Mouse (Mus musculus) Patski (cell line): ENCODE measurements around the gene Necab2. TPM values are rescaled to one million over a fixed set of nuclear protein-coding genes. Genes with fewer than 3 reads are reported as not detected.

Experiments
- ATAC-seq: fragments of 100-300 bp; one replicate; pipeline ENCODE4 v1.8.0; 2021
- CTCF ChIA-PET: fragments of 350-600 bp; sonication (Branson Sonifier 250); formaldehyde crosslinking; loops from one replicate; lab custom pipeline; 2022; ENCODE audit warnings: inconsistent platforms; lab: Charles Lee
- POLR2A ChIA-PET: fragments of 350-600 bp; sonication (Branson Sonifier 250); formaldehyde crosslinking; loops from one replicate; lab custom pipeline; 2022; ENCODE audit warnings: antibody characterized with exemption, inconsistent platforms; lab: Charles Lee
- DNase-seq: peaks from one replicate; pipeline ENCODE4 v3.0.0-alpha.2; 2011; ENCODE audit warnings: low read depth, low spot score
- H3K27me3 ChIP-seq: fragments of 371-371 bp; one replicate; pipeline ENCODE4 v1.5.1; 2021
- CTCF ChIP-seq: fragments of 100-300 bp; IDR thresholded peaks from one replicate; pipeline ENCODE4 v1.5.1; 2021
- in situ Hi-C: fragments of 300-500 bp; cut with MboI; formaldehyde crosslinking; loops from 3 replicates; pipeline ENCODE4 v1.11.1; 2018; ENCODE audit warnings: low pct_unique_long_range_greater_than_20kb, mixed read lengths
- polyA plus RNA-seq: library from polyadenylated mRNA; unstranded; gene quantifications from one replicate; pipeline ENCODE4 v1.2.3, GENCODE M21; 2021

The Necab2 gene
- 0.14 TPM for polyA plus RNA-seq

DNA sequence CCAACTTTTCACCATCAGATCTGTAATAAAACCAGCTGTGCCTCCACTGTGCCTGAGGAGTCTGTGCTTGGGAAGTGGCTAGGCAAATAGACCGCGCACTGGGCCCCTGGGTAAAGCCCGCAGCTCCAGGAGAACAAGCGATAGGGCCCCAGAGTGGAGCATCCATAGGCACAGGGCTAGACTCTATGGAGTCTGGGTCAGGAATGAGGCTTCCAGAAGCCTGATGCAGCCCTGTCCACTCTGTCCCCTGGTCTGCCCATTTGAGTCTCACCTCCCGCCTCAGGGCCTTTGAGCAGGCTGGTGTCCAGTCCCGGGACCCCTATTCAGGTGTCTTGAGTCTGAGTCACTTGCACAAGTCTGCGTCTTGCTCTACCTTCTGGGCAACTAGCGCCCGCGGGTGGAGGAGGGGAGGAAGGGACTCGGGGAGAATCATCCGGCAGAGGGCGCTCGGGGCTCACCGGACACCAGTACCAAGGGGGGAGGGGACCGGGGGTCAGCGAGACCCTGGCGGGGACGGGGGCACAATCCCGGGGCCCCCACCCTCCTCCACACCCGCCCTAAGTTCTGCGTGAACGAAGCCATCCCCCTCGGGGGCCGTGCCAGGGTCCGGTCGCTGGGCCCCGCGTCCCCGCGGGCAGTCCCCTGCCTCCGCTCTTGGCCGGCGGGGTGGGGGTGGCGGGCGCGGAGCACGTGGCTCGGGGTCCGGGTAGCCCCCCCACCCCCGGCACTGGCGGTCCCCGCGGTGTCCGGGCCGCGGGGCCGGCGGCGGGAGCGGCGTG lies at the start of gene Necab2:
TSS of gene Necab2 (plus strand) at position 509 of the 779 bp plus-strand sequence.
- ChIA-PET CTCF (interaction anchor here (0.6 to 1.4 kb wide), 3 partner anchors 10 to 47 kb away, joined by 3 to 5 read pairs (median 3); no protein-coding TSS in a partner anchor), POLR2A (no interaction called here)
- peak; percentile 24 for ATAC-seq
- no peak for DNase-seq
- in situ Hi-C loops, result loop anchor here (5.0 kb wide), 2 partner anchors 34 to 231 kb away; no protein-coding TSS in a partner anchor
- TF ChIP-seq CTCF, result no peak
- no peaks in the 10 kb centered on the region for H3K27me3 ChIP-seq

- H3K27me3 ChIP-seq, result no peaks in the 10 kb centered on the region
- TF ChIP-seq CTCF, result no peak
- DNase-seq, result no peak
- POLR2A ChIA-PET, result no interaction called here
- no peak for ATAC-seq
- in situ Hi-C loops, result no loop called here
- CTCF ChIA-PET, result no interaction called here
Measured at GRCm38 (mm10) chr8:119398558-119398957, 48.0 kb upstream of the Necab2 start.

GRCm38 (mm10) chr8:119399255-119399654 lies 47.3 kb upstream of the Necab2 start:
- H3K27me3 ChIP-seq, result no peaks in the 10 kb centered on the region
- POLR2A ChIA-PET, result no interaction called here
- ATAC-seq, result no peak
- CTCF ChIA-PET, result no interaction called here
- in situ Hi-C loops, result no loop called here
- DNase-seq, result no peak
- no peak for TF ChIP-seq CTCF

- H3K27me3 ChIP-seq, result no peaks in the 10 kb centered on the region
- in situ Hi-C loops, result no loop called here
- ChIA-PET POLR2A (no interaction called here), CTCF (no interaction called here)
- ATAC-seq, result no peak
- no peak for TF ChIP-seq CTCF
- no peak for DNase-seq
Measured at GRCm38 (mm10) chr8:119400122-119400671, 46.3 kb upstream of the Necab2 start.

DNA sequence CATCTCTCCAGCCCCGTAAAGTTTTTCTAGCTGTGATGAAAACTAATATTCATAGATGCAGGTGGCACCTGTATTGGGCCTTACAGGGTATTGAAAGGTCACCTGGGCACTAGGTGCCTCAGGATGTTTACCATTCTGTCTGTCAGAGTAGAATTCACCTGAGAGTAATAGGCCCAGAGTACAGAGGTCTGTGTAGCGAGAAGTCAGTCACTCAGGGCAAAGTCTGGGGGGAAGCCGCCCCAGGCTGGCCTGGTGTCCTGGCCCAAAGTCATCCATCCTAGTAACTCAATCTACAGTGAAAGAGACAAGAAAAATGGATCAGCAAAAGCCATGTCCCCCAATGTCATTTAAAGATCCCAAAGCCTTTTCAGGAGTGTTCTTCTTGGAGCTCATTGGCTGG lies 45.6 kb upstream of the Necab2 start:
- ATAC-seq, result no peak
- no peak for DNase-seq
- no peak for TF ChIP-seq CTCF
- POLR2A ChIA-PET, result no interaction called here
- in situ Hi-C loops, result no loop called here
- CTCF ChIA-PET, result no interaction called here
- no peaks in the 10 kb centered on the region for H3K27me3 ChIP-seq

GRCm38 (mm10) chr8:119403912-119404311 lies 42.6 kb upstream of the Necab2 start:
- H3K27me3 ChIP-seq, result no peaks in the 10 kb centered on the region
- POLR2A ChIA-PET, result interaction anchor here (0.6 kb wide), 1 partner anchor 83 kb away, joined by 3 read pairs; no protein-coding TSS in a partner anchor
- in situ Hi-C loops, result no loop called here
- no peak for TF ChIP-seq CTCF
- CTCF ChIA-PET, result interaction anchor here (1.9 kb wide), 1 partner anchor 8 kb away, joined by 5 read pairs; no protein-coding TSS in a partner anchor
- no peak for DNase-seq
- no peak for ATAC-seq

DNA sequence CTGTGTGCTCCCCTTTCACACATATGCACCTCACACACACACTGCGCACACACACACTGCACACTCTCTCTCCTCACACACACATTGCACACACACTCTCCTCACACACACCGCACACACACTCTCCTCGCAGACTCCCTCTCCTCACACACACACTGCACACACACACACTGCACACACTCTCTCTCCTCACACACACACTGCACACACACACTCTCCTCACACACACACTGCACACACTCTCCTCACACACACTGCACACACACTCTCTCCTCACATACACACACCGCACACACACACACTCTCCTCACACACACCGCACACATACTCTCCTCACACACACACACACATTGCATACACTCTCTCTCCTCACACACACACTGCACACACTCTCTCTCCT lies 41.9 kb upstream of the Necab2 start:
- CTCF ChIA-PET, result no interaction called here
- in situ Hi-C loops, result no loop called here
- H3K27me3 ChIP-seq, result no peaks in the 10 kb centered on the region
- ATAC-seq (no peak), DNase-seq (no peak)
- TF ChIP-seq CTCF, result no peak
- POLR2A ChIA-PET, result no interaction called here

DNA sequence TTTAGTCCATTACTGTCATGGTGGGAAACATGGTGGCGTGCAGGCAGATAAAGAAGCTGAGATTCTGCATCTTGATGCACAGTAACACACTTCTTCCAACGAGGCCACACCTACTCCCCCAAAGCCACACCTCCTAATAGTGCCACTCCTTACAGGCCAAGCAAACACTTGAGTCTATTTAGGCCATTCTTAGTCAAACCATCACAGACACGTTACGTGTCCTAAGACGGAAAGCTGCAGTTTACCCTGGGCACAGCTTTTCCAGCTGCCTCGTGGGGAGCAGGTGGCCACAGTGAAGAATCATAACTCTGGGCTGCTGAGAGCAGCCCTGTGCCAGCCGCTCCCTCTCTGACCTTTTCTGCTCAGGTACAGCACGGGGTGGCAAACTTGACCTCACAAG lies 38.2 kb upstream of the Necab2 start:
- ATAC-seq (no peak), DNase-seq (no peak)
- CTCF ChIA-PET, result interaction anchor here (1.6 kb wide), 1 partner anchor 12 kb away, joined by 3 read pairs; no protein-coding TSS in a partner anchor
- H3K27me3 ChIP-seq, result no peaks in the 10 kb centered on the region
- POLR2A ChIA-PET, result interaction anchor here (1.5 kb wide), 1 partner anchor 13 kb away, joined by 3 read pairs; the partner anchor contains the start of gene Mlycd
- no peak for TF ChIP-seq CTCF
- in situ Hi-C loops, result no loop called here

DNA sequence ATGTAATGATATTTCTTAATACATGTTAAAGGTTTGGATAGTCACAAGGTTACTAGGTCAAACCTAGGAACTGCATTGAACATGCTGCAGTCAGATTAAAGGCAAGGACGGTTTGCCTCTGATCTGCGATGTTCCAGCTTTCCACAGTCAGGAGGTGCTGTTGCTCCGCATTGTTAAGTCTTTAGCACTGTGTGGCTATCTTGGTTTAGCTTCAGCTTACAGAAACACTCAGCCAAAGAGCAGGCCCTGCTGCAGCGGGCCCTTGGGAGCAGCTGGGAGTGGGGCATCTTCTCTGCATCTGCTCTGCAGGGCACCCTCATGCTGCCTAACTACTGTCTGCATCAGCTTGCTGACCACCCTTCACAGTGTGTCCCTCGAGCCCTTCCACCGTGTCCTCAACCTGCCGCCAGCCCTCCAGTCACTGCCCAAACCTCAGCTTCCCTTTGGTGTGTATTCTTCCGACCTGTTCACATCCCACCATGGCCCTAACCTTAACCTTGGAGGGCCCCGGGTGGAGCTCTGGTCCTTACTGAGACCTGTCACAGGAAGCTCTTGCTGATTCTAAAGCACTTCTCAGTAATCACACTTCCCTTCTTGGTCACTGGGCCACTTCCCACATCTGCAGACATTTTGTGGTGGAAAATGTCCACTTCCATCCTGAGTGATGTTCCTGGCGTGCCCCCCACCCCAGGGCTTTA lies 34.3 kb upstream of the Necab2 start:
- in situ Hi-C loops, result loop anchor here (5.0 to 10.0 kb wide), 3 partner anchors 35 to 193 kb away; partner anchors contain the start of genes Necab2 and Taf1c
- CTCF ChIA-PET, result interaction anchor here (0.8 to 5.9 kb wide), 19 partner anchors 9 to 264 kb away, joined by 3 to 78 read pairs (median 5); partner anchors contain the start of genes Mlycd and Taf1c
- no peak for ATAC-seq
- no peaks in the 10 kb centered on the region for H3K27me3 ChIP-seq
- POLR2A ChIA-PET, result interaction anchor here (0.8 to 1.7 kb wide), 6 partner anchors 11 to 94 kb away, joined by 3 to 6 read pairs (median 3); partner anchors contain the start of gene Osgin1
- no peak for DNase-seq
- no peak for TF ChIP-seq CTCF
